Mouse (Mus musculus) erythroblast, adult 5-6 weeks (primary cell): ENCODE data around the gene Parvb. TPM values are rescaled to one million over a fixed set of nuclear protein-coding genes. Genes with fewer than 3 reads are reported as not detected.

ENCODE experiments used
- ATAC-seq: replicated peaks from 2 replicates; pipeline ENCODE4 v1.8.0; 2016; ENCODE audit warnings: moderate number of reproducible peaks, mild to moderate bottlenecking, moderate TSS enrichment, inconsistent platforms; ENCODE audit not compliant: poor library complexity, low FRiP score, severe bottlenecking
- total RNA-seq, 2 experiments: library from RNA; stranded (forward) in 1 of 2; stranded (reverse) in 1 of 2; fragments of 150-400 nt in 1 of 2; fragments of 200-764, 138-1000 nt in 1 of 2; gene quantifications; 2 replicates each; pipeline versions ENCODE4 v1.2.3 to v1.2.4; 2015 to 2017; ENCODE audit warnings: low replicate concordance in 2 of 2

The Parvb gene
- total RNA-seq, 2 experiments from 2014 or later: 15.3 to 23.6 TPM

DNA sequence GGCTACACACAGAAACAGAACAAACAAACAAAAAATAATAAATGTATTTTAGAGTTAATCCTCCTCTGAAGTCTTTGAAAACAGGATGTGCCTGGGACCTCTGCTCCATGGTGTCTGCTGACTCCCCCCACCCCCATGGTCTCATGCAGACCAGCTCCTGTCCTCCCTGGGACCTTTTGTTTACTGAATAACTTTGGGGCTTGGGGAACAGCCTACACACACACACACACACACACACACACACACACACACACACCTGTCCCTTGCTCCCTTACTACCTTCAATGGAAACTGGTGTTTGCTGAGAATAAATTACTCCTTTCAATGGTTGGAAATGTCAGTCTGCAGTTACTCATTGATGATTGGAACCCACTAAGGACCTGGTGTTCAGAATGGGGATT is 15.8 kb upstream of the Parvb start:
- no peak for ATAC-seq

- ATAC-seq: no peak
Measured at GRCm38 (mm10) chr15:84216461-84217084, 15.3 kb upstream of the Parvb start.

DNA sequence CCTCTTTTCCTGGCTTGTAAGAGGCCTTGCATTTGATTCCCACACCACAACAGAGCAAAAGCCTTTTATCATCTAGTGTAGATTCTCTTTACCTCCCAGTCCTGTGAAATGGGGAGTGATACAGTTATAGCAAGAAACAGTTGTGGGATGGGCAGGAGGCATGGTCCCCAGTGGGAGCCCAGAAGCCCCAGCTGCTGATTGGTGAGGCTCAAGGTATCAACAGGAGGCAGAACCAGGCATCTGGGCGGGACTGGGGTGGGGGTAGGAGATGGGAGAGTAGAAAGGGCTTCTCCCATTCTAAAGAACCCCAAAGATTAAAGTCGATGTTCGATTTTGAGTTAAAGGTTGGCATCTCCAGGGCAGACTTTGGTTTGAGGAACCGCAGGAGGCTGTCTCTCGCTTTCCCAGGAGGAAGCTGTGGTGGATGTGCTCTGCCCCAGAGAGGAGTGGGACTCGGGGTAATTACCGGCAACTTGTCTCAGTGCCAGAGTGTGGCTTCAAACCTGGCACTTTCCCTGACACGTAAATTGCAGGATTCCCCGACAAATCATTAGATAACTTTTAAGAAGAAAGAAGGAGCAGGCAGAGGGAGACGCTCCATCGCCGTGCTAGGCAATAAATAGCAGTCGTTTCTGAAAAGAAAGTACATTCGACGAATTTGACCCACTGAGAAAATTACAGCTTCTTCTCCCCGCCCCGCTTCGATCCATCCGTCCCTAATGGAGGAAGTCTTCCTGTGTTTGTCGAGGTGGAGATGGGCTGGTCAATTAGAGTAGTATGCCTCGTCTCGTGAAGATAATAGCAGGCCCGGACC is 13.7 kb upstream of the Parvb start:
- no peak for ATAC-seq

- no peak for ATAC-seq
Measured at GRCm38 (mm10) chr15:84218783-84219271, 13.0 kb upstream of the Parvb start.

- no peak for ATAC-seq
Measured at GRCm38 (mm10) chr15:84221539-84221938, 10.3 kb upstream of the Parvb start.

GRCm38 (mm10) chr15:84223423-84223822 is 8.4 kb upstream of the Parvb start:
- no peak for ATAC-seq

DNA sequence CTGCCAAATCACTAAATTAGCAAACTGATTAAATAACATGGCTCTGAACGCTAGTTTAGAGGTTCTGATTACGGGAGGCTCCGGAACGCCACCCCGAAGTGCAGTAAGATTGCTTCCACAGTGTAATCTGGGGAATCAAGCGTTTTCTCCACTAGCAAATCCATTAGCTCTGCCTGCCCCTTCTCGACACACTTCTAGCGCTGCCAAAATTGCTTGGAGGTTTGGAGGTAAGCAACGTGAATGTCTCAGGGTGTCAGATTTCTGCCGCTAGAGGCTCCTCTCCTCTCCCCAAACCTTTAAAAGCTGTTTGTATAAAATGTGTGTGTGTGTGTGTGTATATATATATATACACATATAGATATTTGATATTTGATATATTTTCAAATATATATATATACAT is 7.1 kb upstream of the Parvb start:
- ATAC-seq: no peak

- no peak for ATAC-seq
Measured at GRCm38 (mm10) chr15:84226918-84227317, 4.9 kb upstream of the Parvb start.

- ATAC-seq: peak; percentile 65
Measured at GRCm38 (mm10) chr15:84230661-84231060, 1.2 kb upstream of the Parvb start.

- peak; percentile 85 for ATAC-seq
Measured at GRCm38 (mm10) chr15:84231113-84231712, 630 bp upstream of the Parvb start.

DNA sequence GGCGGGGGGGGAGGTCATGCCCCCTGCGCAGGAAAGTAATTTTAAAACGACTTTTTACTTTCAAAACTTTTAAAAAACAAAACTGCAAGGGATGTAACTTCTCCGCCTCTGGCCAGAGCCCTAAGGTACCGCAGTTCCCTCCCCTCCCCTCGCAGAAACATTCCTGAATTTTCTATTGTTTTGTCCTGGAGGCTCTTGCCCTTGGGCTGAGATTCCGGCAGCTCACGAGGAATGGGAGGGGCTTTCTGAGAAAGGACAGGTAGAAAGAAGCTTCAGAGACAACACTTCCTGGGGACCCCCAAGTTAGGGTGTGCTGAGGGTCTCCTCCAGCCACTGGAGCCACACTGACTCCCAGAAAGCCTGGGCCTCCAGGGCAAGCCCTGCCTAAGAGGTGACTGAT is 766 bp downstream of the Parvb start:
- no peak for ATAC-seq

GRCm38 (mm10) chr15:84234794-84235581 is 3.1 kb downstream of the Parvb start:
- ATAC-seq: no peak

DNA sequence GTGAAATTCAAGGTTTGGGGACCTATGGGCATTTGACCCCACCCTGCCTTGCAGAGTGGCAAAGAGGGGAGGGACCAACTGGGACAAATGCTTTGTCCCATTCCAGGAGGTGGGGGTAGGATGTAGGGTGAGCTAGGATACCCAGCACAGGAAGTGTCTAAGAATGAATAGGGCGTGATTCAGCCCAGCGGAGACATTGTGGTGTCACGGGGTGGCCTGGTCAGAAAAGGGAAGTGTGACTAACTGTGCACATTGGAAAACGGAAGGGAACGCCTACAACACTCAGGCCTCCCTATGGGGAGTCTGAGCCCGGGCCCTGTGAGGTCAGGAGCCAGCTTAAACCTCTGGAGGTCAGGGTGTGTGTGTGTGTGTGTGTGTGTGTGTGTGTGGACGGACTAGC is 3.8 kb downstream of the Parvb start:
- ATAC-seq: no peak

DNA sequence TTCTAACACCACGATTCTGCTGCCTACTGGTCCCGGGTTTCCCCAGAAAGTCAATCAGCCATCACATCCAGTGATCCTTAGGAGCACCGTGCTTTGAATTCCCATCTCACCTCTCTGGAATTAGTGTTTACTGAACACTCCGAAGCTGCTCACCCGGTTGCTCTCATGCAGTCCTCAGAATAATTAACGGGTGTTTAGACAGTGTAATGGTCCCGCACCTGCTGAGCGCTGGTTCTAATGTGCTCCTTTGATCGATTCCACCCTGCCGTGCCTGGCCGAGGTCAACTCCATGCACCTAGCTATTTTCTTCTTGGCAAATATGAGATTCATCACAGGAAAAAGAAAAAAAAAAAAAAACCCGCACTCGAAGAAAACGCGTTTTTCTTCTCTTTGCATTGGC is 6.7 kb downstream of the Parvb start:
- ATAC-seq: no peak

DNA sequence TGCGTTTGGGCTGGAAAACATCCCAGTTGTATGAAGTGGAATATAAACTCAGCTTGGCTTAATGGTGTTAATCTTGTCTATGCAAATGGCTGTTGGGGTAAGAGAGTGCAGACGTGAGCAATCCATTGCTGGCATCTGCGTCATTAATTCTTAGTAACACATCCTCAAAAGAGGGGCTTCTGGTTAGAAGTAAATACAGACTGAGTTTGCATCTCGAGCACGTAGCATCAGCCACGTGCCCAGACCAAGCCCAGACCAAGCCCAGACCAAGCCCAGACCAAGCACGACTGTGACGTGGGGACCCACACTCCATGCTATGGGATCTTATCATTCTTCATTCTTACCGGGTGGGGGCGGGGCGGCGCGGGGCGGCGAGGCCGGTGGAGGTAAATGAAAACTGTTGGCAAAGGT is 7.2 kb downstream of the Parvb start:
- no peak for ATAC-seq

GRCm38 (mm10) chr15:84241520-84241919 is 9.7 kb downstream of the Parvb start:
- ATAC-seq: no peak

DNA sequence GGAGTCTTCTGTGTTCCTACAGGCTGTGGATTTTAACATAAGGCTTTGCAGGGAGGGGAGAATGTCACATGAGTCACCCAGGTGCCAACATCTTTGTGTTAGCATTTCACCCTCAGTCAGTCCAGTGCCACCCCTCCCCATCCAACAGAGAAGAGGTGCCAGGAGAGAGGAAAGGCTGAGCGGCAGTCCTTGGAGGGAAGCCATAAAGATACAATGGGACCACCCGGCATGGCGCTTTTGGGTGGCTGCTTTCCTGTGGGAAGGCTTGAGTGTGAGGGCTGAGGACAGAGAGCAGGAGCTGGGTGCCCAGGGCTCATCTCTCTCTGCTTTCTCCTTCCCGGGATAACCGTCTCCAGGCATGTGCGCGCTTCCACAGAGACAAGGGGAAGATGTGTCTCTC is 13.3 kb downstream of the Parvb start:
- no peak for ATAC-seq

DNA sequence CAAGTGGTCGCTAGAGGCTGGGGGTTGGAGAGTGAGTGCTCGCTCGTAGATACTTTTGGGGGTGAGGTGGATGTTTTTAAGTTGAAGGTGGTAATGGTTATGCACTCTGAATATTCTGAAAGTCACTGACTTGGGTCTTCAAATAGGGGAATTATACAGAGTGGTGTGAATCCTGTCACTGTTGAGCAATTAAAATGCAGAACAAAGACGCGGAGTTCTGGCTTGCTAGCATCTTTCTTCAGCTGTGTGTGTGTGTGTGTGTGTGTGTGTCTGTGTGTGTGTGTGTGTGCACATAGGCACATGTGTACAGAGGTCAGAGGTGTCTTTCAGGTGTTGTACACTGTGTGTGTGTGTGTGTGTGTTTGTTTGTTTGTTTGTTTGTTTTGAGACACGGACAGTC is 14.4 kb downstream of the Parvb start:
- ATAC-seq: no peak

GRCm38 (mm10) chr15:84247309-84247708 is 15.5 kb downstream of the Parvb start:
- no peak for ATAC-seq

GRCm38 (mm10) chr15:84251227-84251626 is 19.4 kb downstream of the Parvb start:
- ATAC-seq: no peak
